ENCODE assay signal across 12 mouse cellular contexts in the genomic region with DNA sequence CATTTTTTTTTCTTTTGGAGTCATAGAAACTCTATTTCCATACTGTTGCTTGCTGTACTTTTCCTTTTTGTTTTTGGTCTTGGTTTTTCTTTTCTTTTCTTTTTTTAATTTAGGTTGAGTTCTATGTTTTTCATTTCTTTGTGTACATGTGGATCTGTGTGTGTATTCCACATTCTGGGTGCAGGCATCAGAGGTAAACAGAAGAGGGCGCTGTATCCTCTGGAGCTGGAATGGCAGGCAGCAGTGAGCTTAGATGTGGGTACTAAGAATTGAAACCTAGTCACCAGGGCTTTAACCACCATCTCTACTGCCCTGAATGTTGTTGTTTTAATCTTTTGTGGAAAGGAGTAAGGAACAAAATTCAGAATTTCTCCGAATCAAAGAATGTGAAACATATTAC.
"Had no signal": no experiment of that assay in that cellular context is flagged by ENCODE, and none has a peak within 500 bp of the region (broad histone marks: within the 10 kb centered on the region; RNA-seq: fewer than 3 reads in every experiment).

No protein-coding gene starts in this region.

- H3K4me1 ChIP-seq: kidney, embryonic 15.5 days; midbrain, embryonic 12.5 days had no signal

- H3K36me3 ChIP-seq: kidney, embryonic 15.5 days; limb, embryonic 13.5 days; midbrain, embryonic 12.5 days had no signal

- H3K9me3 ChIP-seq: kidney, embryonic 15.5 days; limb, embryonic 13.5 days; midbrain, embryonic 12.5 days had no signal

- H3K27ac ChIP-seq: kidney, embryonic 15.5 days; limb, embryonic 13.5 days; liver, embryonic 14.5 days; midbrain, embryonic 12.5 days had no signal

- H3K9ac ChIP-seq: kidney, embryonic 15.5 days; limb, embryonic 13.5 days; liver, embryonic 14.5 days; midbrain, embryonic 12.5 days had no signal

- DNase-seq: kidney, adult 2 months; kidney, postnatal 36 days; left cerebral cortex, postnatal 4 days; lung, adult 18-20 months; lung, postnatal 14 days; right cerebral cortex, adult 18-20 months; right cerebral cortex, postnatal 25 days; thymus, postnatal 36 days had no signal

- H3K27me3 ChIP-seq: kidney, embryonic 15.5 days; midbrain, embryonic 12.5 days had no signal

- H3K4me3 ChIP-seq: kidney, embryonic 15.5 days; limb, embryonic 13.5 days; midbrain, embryonic 12.5 days had no signal
